ENCODE assay signal across 8 mouse cellular contexts in genomic region chr16:36875276-36875851, GRCm38 (mm10). TPM values are rescaled to one million over a fixed set of nuclear protein-coding genes. Genes with fewer than 3 reads are reported as not detected.
DNase-seq lines count a peak whose midpoint lies in the region; ATAC-seq and TF ChIP-seq lines count a peak whose summit lies in the region.

No protein-coding gene starts in this region.

- H3K36me3 ChIP-seq in kidney, embryonic 14.5 days (ENCODE audit: control insufficient read depth, insufficient read depth, low read length): peaks cover 14% of the 10 kb centered on the region
- no peaks in the 10 kb centered on the region for H3K36me3 ChIP-seq in ES-E14 (ENCODE audit: control insufficient read depth, insufficient read depth, low read length, poor library complexity, severe bottlenecking)
- peaks cover 16% of the 10 kb centered on the region for H3K36me3 ChIP-seq in limb, embryonic 13.5 days
- H3K36me3 ChIP-seq in neural tube, embryonic 14.5 days (ENCODE audit: control insufficient read depth, insufficient read depth, low read length): peaks cover 9% of the 10 kb centered on the region; the same call in 1 of the 2 replicates

- peak overlapping the region; percentile 77 for H3K27ac ChIP-seq in kidney, embryonic 14.5 days (ENCODE audit: low read depth, low read length)
- H3K27ac ChIP-seq in ES-E14 (ENCODE audit: insufficient read depth, low read depth, low read length, poor library complexity, severe bottlenecking): peak overlapping the region; percentile 14; the same call in 1 of the 2 replicates
- H3K27ac ChIP-seq in limb, embryonic 13.5 days: peak overlapping the region; percentile 83; the same call in 1 of the 2 replicates
- H3K27ac ChIP-seq in neural tube, embryonic 14.5 days (ENCODE audit: low read depth, low read length): peak overlapping the region; percentile 80

- no peak for DNase-seq in kidney, postnatal 10 days
- DNase-seq in ES-E14 (ENCODE audit: low read depth, low spot score): peak; percentile 20
- peak; percentile 56 to 64 for DNase-seq in cerebellum, postnatal 36 days
- peak; percentile 49 to 67 for DNase-seq in gastrocnemius, postnatal 4 days (ENCODE audit: low spot score in 2 of 2)
- no peak for DNase-seq in spleen, adult 18-20 months

- peak overlapping the region; percentile 67 for H3K4me2 ChIP-seq in kidney, embryonic 14.5 days (replicated peaks; ENCODE audit: low read depth, low read length)
- H3K4me2 ChIP-seq in limb, embryonic 13.5 days (replicated peaks): peak overlapping the region; percentile 72
- H3K4me2 ChIP-seq in neural tube, embryonic 14.5 days (ENCODE audit: low read depth, low read length): peak overlapping the region; percentile 67

- peak overlapping the region; percentile 89 for H3K4me3 ChIP-seq in kidney, embryonic 14.5 days (ENCODE audit: low read length)
- H3K4me3 ChIP-seq in ES-E14 (ENCODE audit: insufficient read depth in 1 of 2, low read depth in 1 of 2, low read length in 2 of 2, poor library complexity in 1 of 2, severe bottlenecking in 1 of 2): peak overlapping the region; percentile 64 to 94
- H3K4me3 ChIP-seq in limb, embryonic 13.5 days: peak overlapping the region; percentile 90
- peak overlapping the region; percentile 70 for H3K4me3 ChIP-seq in neural tube, embryonic 14.5 days (ENCODE audit: low read depth, low read length)

- under 1% methylated on average over 35 of the region's 48 CpGs for WGBS in kidney, embryonic 14.5 days
- 1% methylated on average over 46 of the region's 48 CpGs for WGBS in limb, embryonic 13.5 days
- WGBS in neural tube, embryonic 14.5 days: under 1% methylated on average over 45 of the region's 48 CpGs

- H3K9ac ChIP-seq in kidney, embryonic 14.5 days (ENCODE audit: low read depth, low read length): peak overlapping the region; percentile 86
- H3K9ac ChIP-seq in ES-E14 (ENCODE audit: insufficient read depth, low read depth, low read length, poor library complexity, severe bottlenecking): peak overlapping the region; percentile 89
- peak overlapping the region; percentile 89 for H3K9ac ChIP-seq in limb, embryonic 13.5 days
- peak overlapping the region; percentile 83 for H3K9ac ChIP-seq in neural tube, embryonic 14.5 days (replicated peaks; ENCODE audit: low read depth, low read length)

- H3K27me3 ChIP-seq in kidney, embryonic 14.5 days (ENCODE audit: control insufficient read depth, insufficient read depth, low read length): no peaks in the 10 kb centered on the region
- no peaks in the 10 kb centered on the region for H3K27me3 ChIP-seq in limb, embryonic 13.5 days
- peaks cover 3% of the 10 kb centered on the region; the same call in 1 of the 2 replicates for H3K27me3 ChIP-seq in neural tube, embryonic 14.5 days (ENCODE audit: control insufficient read depth, insufficient read depth, low read length)

- H3K4me1 ChIP-seq in kidney, embryonic 14.5 days (ENCODE audit: control insufficient read depth, insufficient read depth, low read length): no peaks in the 10 kb centered on the region; the same call in 1 of the 2 replicates
- peaks cover 0 to 1% of the 10 kb centered on the region in 2 experiments; a peak in 1 of 4 replicates for H3K4me1 ChIP-seq in ES-E14 (ENCODE audit: control insufficient read depth in 2 of 2, insufficient read depth in 2 of 2, low read length in 2 of 2, poor library complexity in 1 of 2)
- H3K4me1 ChIP-seq in limb, embryonic 13.5 days: peaks cover 22% of the 10 kb centered on the region
- H3K4me1 ChIP-seq in neural tube, embryonic 14.5 days (ENCODE audit: control insufficient read depth, insufficient read depth, low read length): peaks cover 17% of the 10 kb centered on the region; the same call in 1 of the 2 replicates

- ATAC-seq in kidney, embryonic 14.5 days (ENCODE audit: low FRiP score, low TSS enrichment): no peak; the same call in 1 of the 2 replicates
- ATAC-seq in limb, embryonic 13.5 days (ENCODE audit: low FRiP score, low read depth): no peak; the same call in 1 of the 2 replicates
- ATAC-seq in neural tube, embryonic 14.5 days (ENCODE audit: low read depth): peak; percentile 70; the same call in 1 of the 2 replicates

- H3K9me3 ChIP-seq in kidney, embryonic 14.5 days (ENCODE audit: control insufficient read depth, low read length): no peaks in the 10 kb centered on the region
- H3K9me3 ChIP-seq in ES-E14 (ENCODE audit: control insufficient read depth, insufficient read depth, low read depth, low read length): no peaks in the 10 kb centered on the region
- no peaks in the 10 kb centered on the region for H3K9me3 ChIP-seq in limb, embryonic 13.5 days
- no peaks in the 10 kb centered on the region for H3K9me3 ChIP-seq in neural tube, embryonic 14.5 days (ENCODE audit: control insufficient read depth, low read length)

- in situ Hi-C loops in ES-E14 (cut with MboI; ENCODE audit: low sequenced_read_pairs in 2 of 2, unreplicated experiment in 2 of 2): no loop called here

TF ChIP-seq in ES-E14, 5 proteins besides CTCF, POLR2A, EP300 and RAD21:
- TF ChIP-seq CHD2 (IDR thresholded peaks at IDR 0.05; ENCODE audit: low read depth, low read length): no peak
- TF ChIP-seq ZNF384 (IDR thresholded peaks at IDR 0.05; ENCODE audit: low read depth, low read length): no peak
- TF ChIP-seq MAFK (IDR thresholded peaks at IDR 0.05; ENCODE audit: insufficient read depth, low read depth, low read length): no peak
- no peak; the same call in 1 of the 2 replicates for TF ChIP-seq HCFC1 (IDR thresholded peaks at IDR 0.05; ENCODE audit: borderline replicate concordance, insufficient read depth, low read length)
- no peak for TF ChIP-seq ZC3H11A (IDR thresholded peaks at IDR 0.05; ENCODE audit: borderline replicate concordance, low read depth, low read length)

RNA-seq across cellular contexts. Expression of gene Golgb1, which starts 0.4 kb away (rescaled TPM):
- 104 and 116 TPM in 2 replicates for polyA plus RNA-seq in kidney, embryonic 14.5 days (2014; fragmentation: Nextera tagmentation; extraction: Ambion mirVana)
- total RNA-seq in ES-E14 (2012; rRNA removed): 52.6 and 73.4 TPM in 2 replicates
- 10 to 100 TPM; 40.0 to 42.9 TPM for total RNA-seq in gastrocnemius, postnatal 4 days (2021)
- 128 and 135 TPM in 2 replicates for polyA plus RNA-seq in limb, embryonic 13.5 days (2015; fragmentation: Nextera tagmentation; extraction: Ambion mirVana)
- polyA plus RNA-seq in neural tube, embryonic 14.5 days (2014; fragmentation: Nextera tagmentation; extraction: Ambion mirVana): 68.1 and 85.6 TPM in 2 replicates

RNA-seq across cellular contexts. Expression of gene Eaf2, which starts 0.6 kb away (rescaled TPM):
- polyA plus RNA-seq in kidney, embryonic 14.5 days (2014; fragmentation: Nextera tagmentation; extraction: Ambion mirVana): 6.0 and 7.6 TPM in 2 replicates
- 1.1 and 1.2 TPM in 2 replicates for total RNA-seq in ES-E14 (2012; rRNA removed)
- total RNA-seq in gastrocnemius, postnatal 4 days (2021): under 1 TPM; 0.39 to 0.93 TPM
- 2.2 and 3.2 TPM in 2 replicates for polyA plus RNA-seq in limb, embryonic 13.5 days (2015; fragmentation: Nextera tagmentation; extraction: Ambion mirVana)
- 0.39 and 0.43 TPM in 2 replicates for polyA plus RNA-seq in neural tube, embryonic 14.5 days (2014; fragmentation: Nextera tagmentation; extraction: Ambion mirVana)

RNA-seq across cellular contexts. Expression of gene Iqcb1, which starts 47.2 kb away (rescaled TPM):
- polyA plus RNA-seq in kidney, embryonic 14.5 days (2014; fragmentation: Nextera tagmentation; extraction: Ambion mirVana): 40.0 and 45.5 TPM in 2 replicates
- 9.2 and 16.8 TPM in 2 replicates for total RNA-seq in ES-E14 (2012; rRNA removed)
- total RNA-seq in gastrocnemius, postnatal 4 days (2021): 10 to 100 TPM; 16.9 to 18.7 TPM
- 58.6 and 62.2 TPM in 2 replicates for polyA plus RNA-seq in limb, embryonic 13.5 days (2015; fragmentation: Nextera tagmentation; extraction: Ambion mirVana)
- 66.0 and 79.1 TPM in 2 replicates for polyA plus RNA-seq in neural tube, embryonic 14.5 days (2014; fragmentation: Nextera tagmentation; extraction: Ambion mirVana)

RNA-seq across cellular contexts. Expression of gene Hcls1, which starts 59.4 kb away (rescaled TPM):
- polyA plus RNA-seq in kidney, embryonic 14.5 days (2014; fragmentation: Nextera tagmentation; extraction: Ambion mirVana): 2.2 and 2.3 TPM in 2 replicates
- total RNA-seq in ES-E14 (2012; rRNA removed): 0.16 and 1.2 TPM in 2 replicates
- total RNA-seq in gastrocnemius, postnatal 4 days (2021): 1 to 10 TPM; 7.2 to 8.3 TPM
- polyA plus RNA-seq in limb, embryonic 13.5 days (2015; fragmentation: Nextera tagmentation; extraction: Ambion mirVana): 4.6 and 5.5 TPM in 2 replicates
- 0.39 and 0.91 TPM in 2 replicates for polyA plus RNA-seq in neural tube, embryonic 14.5 days (2014; fragmentation: Nextera tagmentation; extraction: Ambion mirVana)

Comparison
In these comparisons a context has a peak if more than half of its experiments do, and no peak if none do; other contexts are left out.
1. H3K27ac ChIP-seq: peak in every context shown above with its lines; median percentile 83 in limb, embryonic 13.5 days; 80 in neural tube, embryonic 14.5 days; 77 in kidney, embryonic 14.5 days; 14 in ES-E14.
2. DNase-seq: peak in ES-E14 (single experiment), cerebellum, postnatal 36 days (2 of 2) and gastrocnemius, postnatal 4 days (2 of 2); none in kidney, postnatal 10 days (single experiment) and spleen, adult 18-20 months (0 of 2).
3. Peak in every context shown above with its lines, with median percentiles within 50 percentile points of each other: H3K4me2 ChIP-seq, H3K4me3 ChIP-seq and H3K9ac ChIP-seq.